Mouse (Mus musculus): ENCODE results near the gene Vmn2r19. TPM values are rescaled to one million over a fixed set of nuclear protein-coding genes. Genes with fewer than 3 reads are reported as not detected.
"Not testable (repeated sequence)": the region's sequence is repeated elsewhere in the genome, so short reads cannot be mapped to it uniquely, and the experiment has no call there.

The Vmn2r19 gene
- polyA plus RNA-seq, 1 experiment from 2014 or later, result not detected

GRCm38 (mm10) chr6:123286311-123286710 lies 21.8 kb upstream of the Vmn2r19 start:
- 76% methylated on average over 2 of the region's 2 CpGs for WGBS
- peaks cover 2% of the 10 kb centered on the region; the same call in 1 of the 2 replicates for H3K9me3 ChIP-seq (ENCODE audit: control insufficient read depth, low read length)

GRCm38 (mm10) chr6:123288931-123289330 lies 19.2 kb upstream of the Vmn2r19 start:
- ATAC-seq (ENCODE audit: low read depth), result no peak
- H3K36me3 ChIP-seq (ENCODE audit: control insufficient read depth, insufficient read depth, low read length), result no peaks in the 10 kb centered on the region
- H3K27ac ChIP-seq (ENCODE audit: low read length), result no peak overlapping the region
- WGBS, result 66% methylated on average over 10 of the region's 10 CpGs
- no peaks in the 10 kb centered on the region for H3K27me3 ChIP-seq (ENCODE audit: control insufficient read depth, insufficient read depth, low read depth, low read length)
- no peaks in the 10 kb centered on the region for H3K4me1 ChIP-seq (replicated peaks; ENCODE audit: control insufficient read depth, insufficient read depth, low read length)
- no peak overlapping the region for H3K4me2 ChIP-seq (ENCODE audit: low read depth, low read length)
- H3K9me3 ChIP-seq (ENCODE audit: control insufficient read depth, low read length), result peaks cover 2% of the 10 kb centered on the region; the same call in 1 of the 2 replicates
- no peak overlapping the region for H3K4me3 ChIP-seq (ENCODE audit: low read length)
- no peak overlapping the region for H3K9ac ChIP-seq (ENCODE audit: low read length)

More at GRCm38 (mm10) chr6:123286311-123286710, 21.8 kb upstream of the Vmn2r19 start:
- Histone ChIP-seq H3K4me1 (replicated peaks; ENCODE audit: control insufficient read depth, insufficient read depth, low read length) (no peaks in the 10 kb centered on the region), H3K36me3 (ENCODE audit: control insufficient read depth, insufficient read depth, low read length) (no peaks in the 10 kb centered on the region), H3K27ac (ENCODE audit: low read length) (no peak overlapping the region), H3K4me3 (ENCODE audit: low read length) (no peak overlapping the region), H3K9ac (ENCODE audit: low read length) (no peak overlapping the region), H3K4me2 (ENCODE audit: low read depth, low read length) (no peak overlapping the region), H3K27me3 (ENCODE audit: control insufficient read depth, insufficient read depth, low read depth, low read length) (no peaks in the 10 kb centered on the region)
- ATAC-seq (ENCODE audit: low read depth), result no peak

- Histone ChIP-seq H3K27me3 (ENCODE audit: control insufficient read depth, insufficient read depth, low read depth, low read length) (no peaks in the 10 kb centered on the region), H3K9me3 (ENCODE audit: control insufficient read depth, low read length) (peaks cover 2% of the 10 kb centered on the region; the same call in 1 of the 2 replicates), H3K4me1 (replicated peaks; ENCODE audit: control insufficient read depth, insufficient read depth, low read length) (no peaks in the 10 kb centered on the region), H3K9ac (ENCODE audit: low read length) (no peak within 1 kb of the TSS), H3K4me3 (ENCODE audit: low read length) (no peak within 1 kb of the TSS), H3K27ac (ENCODE audit: low read length) (no peak within 1 kb of the TSS), H3K36me3 (ENCODE audit: control insufficient read depth, insufficient read depth, low read length) (no peaks in the 10 kb centered on the region), H3K4me2 (ENCODE audit: low read depth, low read length) (no peak within 1 kb of the TSS)
- no peak for ATAC-seq (ENCODE audit: low read depth)
- WGBS, result 66% methylated on average over 4 of the region's 4 CpGs
Observed at GRCm38 (mm10) chr6:123289753-123290152, 18.4 kb upstream of the Vmn2r19 start, which contains the start of gene Clec4e. Clec4e (minus strand) TSS chr6:123289870.

GRCm38 (mm10) chr6:123292751-123293400 lies 15.3 kb upstream of the Vmn2r19 start:
- no peak overlapping the region for H3K9ac ChIP-seq (ENCODE audit: low read length)
- no peak overlapping the region for H3K4me3 ChIP-seq (ENCODE audit: low read length)
- no peaks in the 10 kb centered on the region for H3K9me3 ChIP-seq (ENCODE audit: control insufficient read depth, low read length)
- no peak for ATAC-seq (ENCODE audit: low read depth)
- H3K4me2 ChIP-seq (ENCODE audit: low read depth, low read length), result no peak overlapping the region
- H3K27ac ChIP-seq (ENCODE audit: low read length), result no peak overlapping the region
- WGBS, result 83% methylated on average over 1 of the region's 1 CpGs
- no peaks in the 10 kb centered on the region for H3K27me3 ChIP-seq (ENCODE audit: control insufficient read depth, insufficient read depth, low read depth, low read length)
- no peaks in the 10 kb centered on the region for H3K4me1 ChIP-seq (replicated peaks; ENCODE audit: control insufficient read depth, insufficient read depth, low read length)
- no peaks in the 10 kb centered on the region for H3K36me3 ChIP-seq (ENCODE audit: control insufficient read depth, insufficient read depth, low read length)

GRCm38 (mm10) chr6:123293509-123293908 lies 14.6 kb upstream of the Vmn2r19 start:
- not testable (repeated sequence) for H3K4me3 ChIP-seq (ENCODE audit: low read length); H3K9ac ChIP-seq (ENCODE audit: low read length); ATAC-seq (ENCODE audit: low read depth); H3K4me1 ChIP-seq (replicated peaks; ENCODE audit: control insufficient read depth, insufficient read depth, low read length); H3K27ac ChIP-seq (ENCODE audit: low read length); H3K36me3 ChIP-seq (ENCODE audit: control insufficient read depth, insufficient read depth, low read length); H3K4me2 ChIP-seq (ENCODE audit: low read depth, low read length); H3K27me3 ChIP-seq (ENCODE audit: control insufficient read depth, insufficient read depth, low read depth, low read length); H3K9me3 ChIP-seq (ENCODE audit: control insufficient read depth, low read length)
- 85% methylated on average over 11 of the region's 11 CpGs for WGBS

- Histone ChIP-seq H3K36me3 (ENCODE audit: control insufficient read depth, insufficient read depth, low read length) (no peaks in the 10 kb centered on the region), H3K4me3 (ENCODE audit: low read length) (no peak overlapping the region), H3K9ac (ENCODE audit: low read length) (no peak overlapping the region), H3K4me2 (ENCODE audit: low read depth, low read length) (no peak overlapping the region), H3K27ac (ENCODE audit: low read length) (no peak overlapping the region), H3K27me3 (ENCODE audit: control insufficient read depth, insufficient read depth, low read depth, low read length) (no peaks in the 10 kb centered on the region), H3K4me1 (replicated peaks; ENCODE audit: control insufficient read depth, insufficient read depth, low read length) (no peaks in the 10 kb centered on the region), H3K9me3 (ENCODE audit: control insufficient read depth, low read length) (no peaks in the 10 kb centered on the region)
- 51% methylated on average over 1 of the region's 1 CpGs for WGBS
- ATAC-seq (ENCODE audit: low read depth), result no peak
Observed at GRCm38 (mm10) chr6:123296687-123297086, 11.4 kb upstream of the Vmn2r19 start.

GRCm38 (mm10) chr6:123306315-123306714 lies 1.8 kb upstream of the Vmn2r19 start:
- not testable (repeated sequence) for H3K4me3 ChIP-seq (ENCODE audit: low read length); H3K27ac ChIP-seq (ENCODE audit: low read length); H3K4me2 ChIP-seq (ENCODE audit: low read depth, low read length); H3K9me3 ChIP-seq (ENCODE audit: control insufficient read depth, low read length); H3K4me1 ChIP-seq (replicated peaks; ENCODE audit: control insufficient read depth, insufficient read depth, low read length); H3K9ac ChIP-seq (ENCODE audit: low read length); ATAC-seq (ENCODE audit: low read depth); H3K27me3 ChIP-seq (ENCODE audit: control insufficient read depth, insufficient read depth, low read depth, low read length); H3K36me3 ChIP-seq (ENCODE audit: control insufficient read depth, insufficient read depth, low read length)
- WGBS, result 70% methylated on average over 7 of the region's 7 CpGs

GRCm38 (mm10) chr6:123332503-123332902 lies 24.4 kb downstream of the Vmn2r19 start:
- Histone ChIP-seq H3K4me2 (ENCODE audit: low read depth, low read length) (no peak overlapping the region), H3K27ac (ENCODE audit: low read length) (no peak overlapping the region), H3K9me3 (ENCODE audit: control insufficient read depth, low read length) (no peaks in the 10 kb centered on the region), H3K9ac (ENCODE audit: low read length) (no peak overlapping the region), H3K4me3 (ENCODE audit: low read length) (no peak overlapping the region), H3K36me3 (ENCODE audit: control insufficient read depth, insufficient read depth, low read length) (no peaks in the 10 kb centered on the region), H3K4me1 (replicated peaks; ENCODE audit: control insufficient read depth, insufficient read depth, low read length) (no peaks in the 10 kb centered on the region), H3K27me3 (ENCODE audit: control insufficient read depth, insufficient read depth, low read depth, low read length) (no peaks in the 10 kb centered on the region)
- ATAC-seq (ENCODE audit: low read depth), result no peak
- WGBS, result 32% methylated on average over 2 of the region's 2 CpGs

GRCm38 (mm10) chr6:123340093-123340492 lies 32.0 kb downstream of the Vmn2r19 start:
- no peaks in the 10 kb centered on the region for H3K4me1 ChIP-seq (replicated peaks; ENCODE audit: control insufficient read depth, insufficient read depth, low read length)
- no peak overlapping the region for H3K9ac ChIP-seq (ENCODE audit: low read length)
- ATAC-seq (ENCODE audit: low read depth), result no peak
- no peaks in the 10 kb centered on the region for H3K9me3 ChIP-seq (ENCODE audit: control insufficient read depth, low read length)
- no peak overlapping the region for H3K27ac ChIP-seq (ENCODE audit: low read length)
- H3K36me3 ChIP-seq (ENCODE audit: control insufficient read depth, insufficient read depth, low read length), result no peaks in the 10 kb centered on the region
- no peaks in the 10 kb centered on the region for H3K27me3 ChIP-seq (ENCODE audit: control insufficient read depth, insufficient read depth, low read depth, low read length)
- H3K4me2 ChIP-seq (ENCODE audit: low read depth, low read length), result no peak overlapping the region
- no peak overlapping the region for H3K4me3 ChIP-seq (ENCODE audit: low read length)

Data from lung, embryonic 16.5 days (tissue).